Mouse (Mus musculus): ENCODE data around the gene P2rx5. TPM values are rescaled to one million over a fixed set of nuclear protein-coding genes. Genes with fewer than 3 reads are reported as not detected.

Gene P2rx5
- under 1 TPM in 1 of 2 experiments, not detected in 1; 0.76 TPM for total RNA-seq (2023)

DNA sequence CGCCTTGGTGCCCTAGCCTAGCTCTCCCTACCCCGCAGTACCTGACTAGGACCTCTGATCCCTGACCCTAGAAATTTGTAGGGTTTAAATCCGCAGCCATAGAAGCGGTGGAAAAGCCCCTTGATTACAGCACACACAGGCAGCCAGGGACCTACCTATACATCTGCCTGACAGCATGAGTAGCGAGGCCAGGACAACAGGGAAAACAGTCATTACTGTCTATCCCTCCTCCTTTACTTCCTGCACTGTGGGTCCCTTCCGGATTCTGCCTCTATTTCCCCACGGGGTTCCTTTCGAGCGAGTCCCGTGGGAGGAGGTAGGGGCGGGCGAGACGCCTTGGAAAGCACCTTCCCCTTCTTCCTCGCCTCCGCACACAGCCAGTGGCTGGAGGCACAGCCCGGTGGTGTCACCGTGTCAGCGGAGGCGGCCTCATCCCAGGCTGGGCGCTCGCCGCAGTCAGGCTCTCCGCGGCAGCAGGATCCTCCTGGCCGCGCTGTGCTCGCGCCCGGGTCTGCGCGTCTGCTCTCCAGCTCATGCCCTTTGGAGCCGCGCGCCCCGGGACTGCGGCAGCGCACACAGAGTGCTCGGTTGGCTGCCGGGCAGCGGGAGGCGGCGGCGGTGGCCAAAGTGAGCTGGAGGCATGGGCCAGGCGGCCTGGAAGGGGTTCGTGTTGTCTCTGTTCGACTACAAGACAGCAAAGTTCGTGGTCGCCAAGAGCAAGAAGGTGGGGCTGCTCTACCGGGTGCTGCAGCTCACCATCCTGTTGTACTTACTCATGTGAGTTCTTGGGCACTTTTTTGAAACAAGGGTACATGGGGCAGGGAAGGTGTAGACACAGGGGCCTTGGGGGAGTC, at the start of gene P2rx5:
Gene P2rx5 (plus strand): TSS at position 465 of the 854 bp plus-strand sequence.

DNA sequence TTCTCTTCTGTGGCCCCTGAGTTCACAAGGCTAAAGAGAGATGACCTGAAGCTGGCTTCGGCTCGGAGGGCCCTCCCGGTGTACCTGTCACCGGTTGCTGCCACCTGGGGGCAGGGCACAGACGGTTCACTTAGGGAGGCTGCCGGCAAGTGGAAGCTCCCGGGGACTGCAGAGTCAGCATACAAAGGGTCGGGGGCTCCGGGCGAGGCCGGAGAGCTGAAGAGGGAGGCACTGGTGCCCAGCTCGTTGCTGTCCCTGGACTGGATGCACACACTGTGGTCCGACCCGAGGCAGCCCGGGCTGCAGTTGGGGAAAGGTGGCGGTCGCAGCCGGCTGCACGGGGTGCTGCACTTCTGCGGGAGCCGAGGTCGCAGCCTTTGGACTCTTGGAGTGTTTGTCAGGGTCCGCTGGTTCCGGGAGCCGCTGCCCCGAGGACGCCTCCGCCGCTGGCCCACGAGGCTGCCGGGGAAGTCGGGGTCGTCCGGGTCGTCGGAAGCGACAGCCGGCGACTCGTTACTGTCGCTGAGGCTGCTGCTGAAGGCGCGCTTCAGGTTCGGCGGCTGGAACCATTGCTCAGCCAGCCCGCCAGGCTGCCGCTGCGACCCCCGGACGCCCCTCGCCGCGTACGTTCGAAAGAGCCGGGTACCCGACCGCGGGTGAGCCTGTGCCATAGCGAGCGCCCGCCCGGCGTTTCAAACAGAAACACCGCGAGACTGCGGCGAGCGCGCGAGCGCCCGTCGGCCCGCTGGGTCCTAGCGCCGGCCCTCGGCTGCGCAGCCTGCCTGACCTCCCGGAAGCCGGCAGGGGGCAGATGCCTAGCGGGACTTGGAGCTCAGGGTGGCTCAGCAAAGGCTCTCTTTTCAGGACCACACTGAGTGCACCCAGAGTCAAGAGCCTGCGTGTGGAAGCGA, 22.4 kb upstream of the P2rx5 start, which contains the start of gene Haspin:
Gene Haspin (minus strand): TSS at position 704 of the 911 bp plus-strand sequence.

DNA sequence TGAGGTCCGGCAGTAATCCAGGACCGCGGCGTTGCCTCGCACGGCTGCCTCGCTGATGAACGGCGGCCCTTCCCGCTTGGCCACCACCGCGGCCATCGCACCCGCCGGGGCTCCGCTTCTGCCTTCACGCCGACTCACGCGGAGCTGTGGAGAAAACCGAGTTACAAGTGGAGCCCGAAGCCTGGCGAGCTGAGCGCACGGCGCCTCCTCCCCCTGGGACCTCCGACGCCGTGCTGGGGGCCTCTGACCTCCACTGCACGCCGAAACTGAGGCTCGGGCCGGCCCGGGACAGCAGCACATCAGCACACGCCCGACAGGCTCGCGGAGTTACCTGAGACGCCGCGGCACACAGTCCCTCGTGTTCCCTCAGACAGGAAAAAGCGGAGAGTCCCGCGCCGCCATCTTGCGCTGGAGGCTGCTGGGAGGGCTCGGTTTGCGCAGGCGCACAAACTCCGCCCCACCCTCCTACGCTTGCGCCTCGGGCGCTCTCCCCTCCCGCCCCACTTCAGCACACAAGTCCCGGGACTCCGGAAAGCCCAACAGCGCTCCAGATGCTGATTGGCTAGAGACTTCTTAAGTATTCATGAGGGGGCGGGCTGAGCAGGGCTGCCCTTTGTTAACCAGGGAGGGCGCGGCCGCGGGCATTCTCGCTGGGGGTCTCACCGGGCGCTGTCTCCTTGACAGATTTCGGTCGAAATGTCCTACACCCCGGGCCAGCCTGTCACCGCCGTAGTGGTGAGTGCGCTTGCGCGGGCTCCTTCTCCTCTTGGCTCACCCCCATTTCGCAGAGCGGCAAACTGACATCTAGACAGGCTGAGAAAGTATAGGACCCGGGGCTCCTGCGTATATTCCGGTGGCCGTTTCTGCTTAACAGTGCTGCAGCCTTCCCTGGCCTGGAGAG, 16.6 kb downstream of the P2rx5 start, which contains the start of the genes Emc6 and Tax1bp3:
Gene Emc6 (minus strand): TSS at position 430 of the 901 bp plus-strand sequence.
Gene Tax1bp3 (plus strand): TSS at position 476 of the 901 bp plus-strand sequence.

DNA sequence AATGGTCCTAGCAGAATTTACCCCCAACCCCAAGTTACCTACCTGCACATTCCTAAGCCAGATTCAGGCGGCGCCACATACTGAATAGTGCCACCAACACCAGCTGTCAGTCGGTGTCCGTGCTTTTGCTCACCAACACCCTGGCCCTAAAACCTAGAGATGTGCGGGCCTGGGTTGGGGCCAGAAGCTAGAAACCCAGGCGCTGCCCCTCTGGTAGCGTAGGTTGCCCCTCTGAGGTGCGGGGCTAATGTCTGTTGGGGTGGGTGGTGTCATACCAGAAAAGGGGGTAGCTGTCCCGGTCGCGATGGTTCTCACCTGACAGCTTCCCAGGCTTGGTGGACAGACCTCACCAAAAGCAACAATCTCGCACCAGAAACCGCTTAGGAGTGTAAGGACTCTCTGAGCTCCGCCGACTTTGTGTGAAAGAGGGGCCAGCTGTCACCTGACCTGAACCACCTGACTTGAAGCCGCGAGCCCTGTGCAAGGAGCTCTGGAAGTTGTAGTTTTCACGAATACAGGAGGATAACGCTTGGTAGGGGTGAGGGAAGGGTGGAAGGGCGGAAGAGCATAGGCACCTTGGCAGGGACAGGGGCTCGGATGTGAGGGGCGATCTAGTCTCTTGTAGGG, 38.5 kb downstream of the P2rx5 start, which contains the start of gene Ctns:
Gene Ctns (minus strand): TSS at position 440 of the 627 bp plus-strand sequence.

DNA sequence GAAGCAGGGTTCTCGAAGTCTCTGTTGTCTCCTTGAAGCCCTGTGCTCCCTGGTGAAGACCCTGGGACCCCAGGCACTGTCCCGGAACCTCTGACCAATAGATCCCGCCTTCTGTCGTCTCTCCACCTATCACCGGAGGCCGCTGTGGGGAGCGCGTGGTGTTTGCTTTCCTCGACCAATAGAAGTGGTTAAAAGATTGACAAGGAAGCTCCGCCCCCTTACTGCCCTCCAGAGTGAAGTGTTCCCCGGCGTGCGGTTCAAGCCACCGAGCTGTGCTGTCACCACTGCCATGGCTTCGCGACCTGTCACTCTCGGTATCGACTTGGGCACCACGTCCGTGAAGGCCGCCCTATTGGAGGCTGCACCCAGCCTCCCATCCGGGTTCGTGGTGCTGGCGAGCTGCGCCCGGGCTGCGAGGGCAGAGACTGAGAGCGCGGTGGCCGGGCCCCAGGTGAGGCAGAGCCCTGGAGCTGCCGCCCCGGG, 39.0 kb downstream of the P2rx5 start, which contains the start of gene Shpk:
Gene Shpk (plus strand): TSS at position 231 of the 483 bp plus-strand sequence.

Other genes starting within 250 kb of the P2rx5 start
- 100 to 1,000 TPM; 226 to 247 TPM for gene Atp2a3, start 199.3 kb upstream of the P2rx5 start, total RNA-seq (2023)
- 1 to 10 TPM in 1 of 2 experiments, under 1 TPM in 1; 0.73 to 1.5 TPM for gene P2rx1, start 161.3 kb upstream of the P2rx5 start, total RNA-seq (2023)
- 1 to 10 TPM; 4.9 to 5.3 TPM for gene Camkk1, start 141.4 kb upstream of the P2rx5 start, total RNA-seq (2023)
- 10 to 100 TPM; 26.4 to 30.1 TPM for gene Ncbp3, start 112.6 kb upstream of the P2rx5 start, total RNA-seq (2023)
- gene Itgae, start 69.8 kb upstream of the P2rx5 start, total RNA-seq (2023), result 10 to 100 TPM; 27.3 to 32.7 TPM
- 1 to 10 TPM; 2.6 to 3.0 TPM for gene Haspin, start 22.1 kb upstream of the P2rx5 start, total RNA-seq (2023)
- gene Emc6, start 16.6 kb downstream of the P2rx5 start, total RNA-seq (2023), result 10 to 100 TPM; 45.0 to 48.6 TPM
- 1 to 10 TPM; 8.7 to 9.8 TPM for gene Tax1bp3, start 16.7 kb downstream of the P2rx5 start, total RNA-seq (2023)
- gene Ctns, start 38.6 kb downstream of the P2rx5 start, total RNA-seq (2023), result 10 to 100 TPM; 17.6 to 19.5 TPM
- gene Shpk, start 39.0 kb downstream of the P2rx5 start, total RNA-seq (2023), result 1 to 10 TPM; 5.7 to 6.6 TPM
- not detected for gene Trpv1, start 73.9 kb downstream of the P2rx5 start, total RNA-seq (2023)
- not detected for gene Trpv3, start 107.0 kb downstream of the P2rx5 start, total RNA-seq (2023)
- gene Aspa, start 169.2 kb downstream of the P2rx5 start, total RNA-seq (2023), result not detected
- not detected for gene Gm49340, start 169.3 kb downstream of the P2rx5 start, total RNA-seq (2023)
- gene Spata22, start 169.3 kb downstream of the P2rx5 start, total RNA-seq (2023), result not detected
- gene Olfr20, start 190.4 kb downstream of the P2rx5 start, total RNA-seq (2023), result not detected
- gene Olfr376, start 210.8 kb downstream of the P2rx5 start, total RNA-seq (2023), result not detected
- gene Olfr1, start 239.2 kb downstream of the P2rx5 start, total RNA-seq (2023), result not detected